8 mouse cellular contexts compared by ENCODE assay signal in the genomic region with DNA sequence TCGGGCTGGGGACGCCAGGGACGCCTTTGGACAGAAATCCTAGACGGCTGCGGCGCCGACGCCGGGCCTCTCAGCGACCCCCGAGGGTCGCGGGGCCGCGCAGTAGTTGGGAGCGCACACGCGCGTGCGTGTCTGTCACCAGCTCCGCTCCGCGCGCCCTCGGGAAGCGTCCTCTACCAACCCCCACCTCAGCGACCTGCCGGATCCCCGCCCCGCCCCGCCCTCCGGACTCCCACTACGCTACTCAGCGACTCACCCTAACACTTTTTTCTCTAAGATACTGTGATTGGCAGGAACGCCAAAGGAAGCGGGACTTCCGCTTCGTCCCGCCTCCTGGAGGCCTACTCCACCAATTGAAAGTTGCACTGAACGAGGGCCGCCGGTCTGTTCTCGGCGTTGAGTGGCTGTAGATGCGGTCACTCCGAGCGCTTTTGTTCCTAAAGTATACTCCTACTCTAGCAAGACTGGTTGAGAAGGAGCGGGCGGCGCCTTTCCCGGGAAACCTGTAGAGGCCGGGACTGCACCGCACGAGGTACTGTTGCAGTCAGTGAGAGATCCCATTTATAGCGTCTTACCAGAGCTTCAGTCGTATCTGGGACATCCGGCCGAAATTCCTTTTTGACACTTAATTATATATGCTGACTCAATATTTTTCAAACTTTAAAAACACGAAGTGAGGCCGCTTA. TPM values are rescaled to one million over a fixed set of nuclear protein-coding genes. Genes with fewer than 3 reads are reported as not detected.
A peak's percentile ranks its signal among the peaks of the same experiment; 100 is the strongest.
DNase-seq lines count a peak whose midpoint lies in the region; ATAC-seq and TF ChIP-seq lines count a peak whose summit lies in the region.

A gene (minus strand): TSS at position 279 of the 686 bp plus-strand sequence.

- DNase-seq in MN1 (ENCODE audit: low spot score) = peak; percentile 100
- peak; percentile 99 for DNase-seq in cerebellum, adult 9-10 months
- peak; percentile 98 for DNase-seq in hindbrain, embryonic 10.5 days (ENCODE audit: low spot score)
- peak; percentile 99 for DNase-seq in layer of hippocampus, adult 9-11 months
- peak; percentile 100 for DNase-seq in lung, postnatal 0 days (ENCODE audit: low spot score)
- peak; percentile 92 for DNase-seq in ovary, postnatal 14 days (ENCODE audit: low spot score)
- DNase-seq in thymus, postnatal 14 days = peak; percentile 95

- H3K4me1 ChIP-seq in hindbrain, embryonic 10.5 days (replicated peaks) = peaks cover 17% of the 10 kb centered on the region
- H3K4me1 ChIP-seq in lung, postnatal 0 days (ENCODE audit: insufficient read depth, low read depth, low read length) = no peaks in the 10 kb centered on the region

- WGBS in hindbrain, embryonic 10.5 days = under 1% methylated on average over 60 of the region's 60 CpGs
- 1% methylated on average over 58 of the region's 60 CpGs for WGBS in lung, postnatal 0 days

- no peaks in the 10 kb centered on the region for H3K36me3 ChIP-seq in hindbrain, embryonic 10.5 days
- H3K36me3 ChIP-seq in lung, postnatal 0 days (ENCODE audit: insufficient read depth, low read length) = no peaks in the 10 kb centered on the region

- peak within 1 kb of the TSS; percentile 77 for H3K4me2 ChIP-seq in lung, postnatal 0 days (replicated peaks; ENCODE audit: low read depth, low read length)

- peak within 1 kb of the TSS; percentile 95 for H3K27ac ChIP-seq in hindbrain, embryonic 10.5 days
- H3K27ac ChIP-seq in lung, postnatal 0 days (ENCODE audit: low read length) = peak within 1 kb of the TSS; percentile 74

- TF ChIP-seq CTCF in lung, postnatal 0 days (IDR thresholded peaks at IDR 0.05) = peak; percentile 21; the same call in 1 of the 2 replicates

- H3K27me3 ChIP-seq in hindbrain, embryonic 10.5 days (ENCODE audit: insufficient read depth, poor library complexity, severe bottlenecking) = no peaks in the 10 kb centered on the region
- no peaks in the 10 kb centered on the region for H3K27me3 ChIP-seq in lung, postnatal 0 days (replicated peaks; ENCODE audit: insufficient read depth, low read length)

- no peak for TF ChIP-seq EP300 in lung, postnatal 0 days (IDR thresholded peaks at IDR 0.05)

- H3K9ac ChIP-seq in lung, postnatal 0 days (replicated peaks; ENCODE audit: low read depth) = peak within 1 kb of the TSS; percentile 78

- H3K9me3 ChIP-seq in hindbrain, embryonic 10.5 days = no peaks in the 10 kb centered on the region
- no peaks in the 10 kb centered on the region for H3K9me3 ChIP-seq in lung, postnatal 0 days (ENCODE audit: low read length)

- ATAC-seq in frontal cortex, adult (ENCODE audit: low TSS enrichment) = peak; percentile 100
- ATAC-seq in lung, postnatal 0 days = peak; percentile 99

- H3K4me3 ChIP-seq in hindbrain, embryonic 10.5 days = peak within 1 kb of the TSS; percentile 85
- peak within 1 kb of the TSS; percentile 97 for H3K4me3 ChIP-seq in lung, postnatal 0 days (ENCODE audit: low read depth, low read length)

RNA-seq across cellular contexts. Expression of the gene that starts here (rescaled TPM):
- 58.6 and 61.1 TPM in 2 replicates for polyA plus RNA-seq in hindbrain, embryonic 10.5 days (2016; fragmentation: Nextera tagmentation; extraction: Ambion mirVana)
- 19.6 and 21.1 TPM in 2 replicates for polyA plus RNA-seq in lung, postnatal 0 days (2015; fragmentation: Nextera tagmentation; extraction: Ambion mirVana)

Comparison
In these comparisons a context has a peak if more than half of its experiments do, and no peak if none do; other contexts are left out.
1. Peak in every context shown above with its lines: DNase-seq, ATAC-seq, H3K4me3 ChIP-seq and H3K27ac ChIP-seq.